Mouse (Mus musculus) layer of hippocampus, adult 18-20 months (tissue): ENCODE measurements around the gene Uba5. TPM values are rescaled to one million over a fixed set of nuclear protein-coding genes. Genes with fewer than 3 reads are reported as not detected.

Experiments used
- total RNA-seq, 2 experiments: library from RNA; stranded (reverse); gene quantifications; 2 replicates each; pipeline ENCODE4 v1.2.3; 2021

Uba5 gene
- total RNA-seq, 2 experiments from 2014 or later, result 39.8 to 40.0 TPM

Other genes starting within 250 kb of the Uba5 start
- gene Nphp3, start 60.6 kb downstream of the Uba5 start, total RNA-seq, result 1 to 10 TPM; 7.6 to 9.1 TPM
- gene Gm28305, start 22.5 kb downstream of the Uba5 start, total RNA-seq, result not detected
- 10 to 100 TPM; 21.3 to 23.7 TPM for gene Acad11, start 243 bp upstream of the Uba5 start, total RNA-seq
- gene Ackr4, start 63.8 kb upstream of the Uba5 start, total RNA-seq, result under 1 TPM; 0.17 to 0.20 TPM
- 10 to 100 TPM; 57.6 to 61.1 TPM for gene Dnajc13, start 199.8 kb upstream of the Uba5 start, total RNA-seq